Mouse (Mus musculus) lung, adult 2 months (tissue): ENCODE measurements around the gene Atg7.

ENCODE experiments used
- CTCF ChIP-seq: fragments of 200-500 bp; IDR thresholded peaks from 2 replicates; pipeline ENCODE4 v1.5.1; 2011; ENCODE audit warnings: mild to moderate bottlenecking, low read length, control low read depth; ENCODE audit not compliant: insufficient read depth
- POLR2A ChIP-seq: fragments of 200-500 bp; IDR thresholded peaks from 2 replicates; pipeline ENCODE4 v1.6.1; 2011; ENCODE audit warnings: low read depth, mild to moderate bottlenecking, control low read depth, low read length, borderline replicate concordance; ENCODE audit errors: extremely low read depth

GRCm38 (mm10) chr6:114667518-114667917 lies 24.6 kb downstream of the Atg7 start:
- TF ChIP-seq CTCF (no peak), POLR2A (no peak)
